Mouse (Mus musculus): ENCODE results near the gene Srxn1. TPM values are rescaled to one million over a fixed set of nuclear protein-coding genes. Genes with fewer than 3 reads are reported as not detected.
A peak's percentile ranks its signal among the peaks of the same experiment; 100 is the strongest.

The Srxn1 gene
- polyA plus RNA-seq, 1 experiment = 91.2 TPM

- DNase-seq (ENCODE audit: extremely low spot score in 1 of 2, low spot score in 1 of 2) = no peak
Measured at GRCm38 (mm10) chr2:152114057-152114975, 9.0 kb downstream of the Srxn1 start.

- no peak for DNase-seq (ENCODE audit: extremely low spot score in 1 of 2, low spot score in 1 of 2)
Measured at GRCm38 (mm10) chr2:152117694-152118093, 12.4 kb downstream of the Srxn1 start.

- DNase-seq (ENCODE audit: extremely low spot score in 1 of 2, low spot score in 1 of 2) = no peak
Measured at GRCm38 (mm10) chr2:152119228-152119865, 14.0 kb downstream of the Srxn1 start.

GRCm38 (mm10) chr2:152122896-152123295 is 17.6 kb downstream of the Srxn1 start:
- DNase-seq (ENCODE audit: extremely low spot score in 1 of 2, low spot score in 1 of 2) = peak in 1 of 2 experiments; percentile 61

- DNase-seq (ENCODE audit: extremely low spot score in 1 of 2, low spot score in 1 of 2) = no peak
Measured at GRCm38 (mm10) chr2:152128597-152128996, 23.3 kb downstream of the Srxn1 start.

GRCm38 (mm10) chr2:152129778-152130177 is 24.5 kb downstream of the Srxn1 start:
- DNase-seq (ENCODE audit: extremely low spot score in 1 of 2, low spot score in 1 of 2) = peak; percentile 63 to 77

- DNase-seq (ENCODE audit: extremely low spot score in 1 of 2, low spot score in 1 of 2) = no peak
Measured at GRCm38 (mm10) chr2:152132016-152132415, 26.7 kb downstream of the Srxn1 start.

- DNase-seq (ENCODE audit: extremely low spot score in 1 of 2, low spot score in 1 of 2) = no peak
Measured at GRCm38 (mm10) chr2:152132691-152133090, 27.4 kb downstream of the Srxn1 start.

GRCm38 (mm10) chr2:152139191-152139987 is 34.1 kb downstream of the Srxn1 start:
- peak in 1 of 2 experiments; percentile 34 for DNase-seq (ENCODE audit: extremely low spot score in 1 of 2, low spot score in 1 of 2)

GRCm38 (mm10) chr2:152140941-152141340 is 35.6 kb downstream of the Srxn1 start:
- no peak for DNase-seq (ENCODE audit: extremely low spot score in 1 of 2, low spot score in 1 of 2)

- no peak for DNase-seq (ENCODE audit: extremely low spot score in 1 of 2, low spot score in 1 of 2)
Measured at GRCm38 (mm10) chr2:152141491-152141890, 36.2 kb downstream of the Srxn1 start.

GRCm38 (mm10) chr2:152142046-152142445 is 36.7 kb downstream of the Srxn1 start:
- DNase-seq (ENCODE audit: extremely low spot score in 1 of 2, low spot score in 1 of 2) = no peak

- no peak for DNase-seq (ENCODE audit: extremely low spot score in 1 of 2, low spot score in 1 of 2)
Measured at GRCm38 (mm10) chr2:152142571-152142970, 37.3 kb downstream of the Srxn1 start.

GRCm38 (mm10) chr2:152143279-152144157 is 38.2 kb downstream of the Srxn1 start, which contains the start of gene Tcf15:
Gene Tcf15, plus strand, starts transcription at chr2:152143561.
- no peak for DNase-seq (ENCODE audit: extremely low spot score in 1 of 2, low spot score in 1 of 2)

- DNase-seq (ENCODE audit: extremely low spot score in 1 of 2, low spot score in 1 of 2) = no peak
Measured at GRCm38 (mm10) chr2:152144158-152144450, 38.8 kb downstream of the Srxn1 start.

GRCm38 (mm10) chr2:152144501-152144900 is 39.2 kb downstream of the Srxn1 start:
- DNase-seq (ENCODE audit: extremely low spot score in 1 of 2, low spot score in 1 of 2) = no peak

GRCm38 (mm10) chr2:152145711-152146110 is 40.4 kb downstream of the Srxn1 start:
- DNase-seq (ENCODE audit: extremely low spot score in 1 of 2, low spot score in 1 of 2) = no peak

GRCm38 (mm10) chr2:152147079-152147478 is 41.8 kb downstream of the Srxn1 start:
- DNase-seq (ENCODE audit: extremely low spot score in 1 of 2, low spot score in 1 of 2) = no peak

- DNase-seq (ENCODE audit: extremely low spot score in 1 of 2, low spot score in 1 of 2) = no peak
Measured at GRCm38 (mm10) chr2:152148675-152149074, 43.4 kb downstream of the Srxn1 start.

GRCm38 (mm10) chr2:152149891-152150290 is 44.6 kb downstream of the Srxn1 start:
- DNase-seq (ENCODE audit: extremely low spot score in 1 of 2, low spot score in 1 of 2) = no peak

Measured in frontal cortex, adult 2 months (tissue).